Mouse (Mus musculus) myocyte (in vitro differentiated cells): ENCODE data around the gene Cant1. TPM values are rescaled to one million over a fixed set of nuclear protein-coding genes. Genes with fewer than 3 reads are reported as not detected.

ENCODE experiments used
- H3K27me3 ChIP-seq: one replicate; pipeline ENCODE4 v1.6.1; 2011; ENCODE audit not compliant: control insufficient read depth, insufficient read depth, insufficient read length
- H3K36me3 ChIP-seq: one replicate; pipeline ENCODE4 v1.6.1; 2011; ENCODE audit not compliant: control insufficient read depth, insufficient read depth
- H3K4me2 ChIP-seq: one replicate; pipeline ENCODE4 v1.6.1; 2011; ENCODE audit warnings: low read depth, control low read depth
- H3K4me3 ChIP-seq: one replicate; pipeline ENCODE4 v1.5.1; 2011; ENCODE audit warnings: mild to moderate bottlenecking, control low read depth, moderate library complexity
- H3K79me2 ChIP-seq: one replicate; pipeline ENCODE4 v1.6.1; 2011; ENCODE audit not compliant: control insufficient read depth, insufficient read depth
- H3ac ChIP-seq: one replicate; pipeline ENCODE4 v1.6.1; 2011; ENCODE audit not compliant: control insufficient read depth, insufficient read length
- CEBPB ChIP-seq: IDR thresholded peaks from 2 replicates; pipeline ENCODE4 v1.6.1; 2011; ENCODE audit warnings: mild to moderate bottlenecking, moderate library complexity; ENCODE audit not compliant: poor library complexity, insufficient read depth, severe bottlenecking
- E2F4 ChIP-seq: IDR thresholded peaks from one replicate; pipeline ENCODE4 v1.6.1; 2011; ENCODE audit warnings: mild to moderate bottlenecking, control low read depth, moderate library complexity; ENCODE audit not compliant: insufficient read depth
- MAX ChIP-seq: IDR thresholded peaks from one replicate; pipeline ENCODE4 v1.6.1; 2011; ENCODE audit warnings: low read depth, mild to moderate bottlenecking, control low read depth
- MYOD1 ChIP-seq, 3 experiments: IDR thresholded peaks; one replicate each; pipeline ENCODE4 v1.6.1; 2011; ENCODE audit warnings: control low read depth in 2 of 3, low read depth in 2 of 3, mild to moderate bottlenecking in 2 of 3, moderate library complexity in 1 of 3; ENCODE audit not compliant: insufficient read length in 2 of 3, control insufficient read depth in 1 of 3
- MYOG ChIP-seq, 3 experiments: IDR thresholded peaks; one replicate each; pipeline ENCODE4 v1.6.1; 2011; ENCODE audit warnings: control low read depth in 2 of 3, low read depth in 2 of 3, mild to moderate bottlenecking in 2 of 3; ENCODE audit not compliant: insufficient read length in 2 of 3, control insufficient read depth in 1 of 3, insufficient read depth in 1 of 3
- POLR2A ChIP-seq: IDR thresholded peaks from one replicate; pipeline ENCODE4 v1.6.1; 2011; ENCODE audit warnings: low read depth, mild to moderate bottlenecking, control low read depth, moderate library complexity; ENCODE audit not compliant: insufficient read length
- POLR2AphosphoS2 ChIP-seq: IDR thresholded peaks from one replicate; pipeline ENCODE4 v1.6.1; 2011; ENCODE audit warnings: low read depth, control low read depth; ENCODE audit not compliant: insufficient read length
- REST ChIP-seq: IDR thresholded peaks from one replicate; pipeline ENCODE4 v1.6.1; 2011; ENCODE audit warnings: mild to moderate bottlenecking, control low read depth, moderate library complexity; ENCODE audit not compliant: insufficient read depth, insufficient read length
- SRF ChIP-seq: IDR thresholded peaks from one replicate; pipeline ENCODE4 v1.6.1; 2011; ENCODE audit warnings: low read depth; ENCODE audit not compliant: control insufficient read depth, insufficient read length
- TCF12 ChIP-seq: IDR thresholded peaks from one replicate; pipeline ENCODE4 v1.6.1; 2011; ENCODE audit warnings: mild to moderate bottlenecking, control low read depth; ENCODE audit not compliant: poor library complexity, insufficient read depth, severe bottlenecking
- TCF3 ChIP-seq: IDR thresholded peaks from one replicate; pipeline ENCODE4 v1.6.1; 2011; ENCODE audit warnings: low read depth, control low read depth; ENCODE audit not compliant: insufficient read length
- USF1 ChIP-seq: IDR thresholded peaks from one replicate; pipeline ENCODE4 v1.6.1; 2011; ENCODE audit warnings: low read depth, mild to moderate bottlenecking, control low read depth, moderate library complexity
- polyA plus RNA-seq: library from polyadenylated mRNA; unstranded; fragments of >200 nt; fragmentation: generic; extraction: Trizol; gene quantifications from one replicate; pipeline ENCODE4 v1.2.1, GENCODE M21; 2012; ENCODE audit warnings: missing spikeins

Cant1 gene
- polyA plus RNA-seq, 1 experiment = 33.7 TPM

- Histone ChIP-seq H3K27me3 (no peaks in the 10 kb centered on the region), H3K4me2 (peak overlapping the region; percentile 60), H3K79me2 (no peaks in the 10 kb centered on the region), H3ac (no peak overlapping the region), H3K4me3 (no peak overlapping the region), H3K36me3 (no peaks in the 10 kb centered on the region)
- TF ChIP-seq MYOG (IDR thresholded peaks at IDR 0.05; ENCODE audit: control insufficient read depth in 1 of 3, insufficient read depth in 1 of 3, insufficient read length in 2 of 3, low read depth in 2 of 3) = no peak
- no peak for TF ChIP-seq POLR2A
These were observed 11.5 kb upstream of the Cant1 start for GRCm38 (mm10) chr11:118430291-118430885.

GRCm38 (mm10) chr11:118428944-118429709 is 10.2 kb upstream of the Cant1 start:
- Histone ChIP-seq H3K4me3 (no peak overlapping the region), H3K79me2 (no peaks in the 10 kb centered on the region), H3K36me3 (no peaks in the 10 kb centered on the region), H3ac (no peak overlapping the region), H3K4me2 (peak overlapping the region; percentile 60), H3K27me3 (no peaks in the 10 kb centered on the region)
- no peak for TF ChIP-seq MYOD1 (IDR thresholded peaks at IDR 0.05; ENCODE audit: control insufficient read depth in 1 of 3, insufficient read length in 2 of 3, low read depth in 2 of 3)
- no peak for TF ChIP-seq SRF
- TF ChIP-seq USF1 = no peak
- no peak for TF ChIP-seq POLR2AphosphoS2
- TF ChIP-seq TCF12 = no peak
- no peak for TF ChIP-seq REST

- H3K36me3 ChIP-seq = no peaks in the 10 kb centered on the region
- TF ChIP-seq MYOG (IDR thresholded peaks at IDR 0.05; ENCODE audit: control insufficient read depth in 1 of 3, insufficient read depth in 1 of 3, insufficient read length in 2 of 3, low read depth in 2 of 3) (no peak), SRF (no peak), USF1 (no peak), POLR2A (no peak)
- H3K4me3 ChIP-seq = no peak overlapping the region
- peak overlapping the region; percentile 60 for H3K4me2 ChIP-seq
- no peaks in the 10 kb centered on the region for H3K27me3 ChIP-seq
- no peaks in the 10 kb centered on the region for H3K79me2 ChIP-seq
- no peak overlapping the region for H3ac ChIP-seq
These were observed 9.6 kb upstream of the Cant1 start for GRCm38 (mm10) chr11:118428460-118428868.

- H3K27me3 ChIP-seq = no peaks in the 10 kb centered on the region
- H3K79me2 ChIP-seq = no peaks in the 10 kb centered on the region
- no peaks in the 10 kb centered on the region for H3K36me3 ChIP-seq
- TF ChIP-seq CEBPB (no peak), E2F4 (no peak), POLR2AphosphoS2 (no peak), POLR2A (no peak), REST (no peak), TCF12 (no peak), MYOG (IDR thresholded peaks at IDR 0.05; ENCODE audit: control insufficient read depth in 1 of 3, insufficient read depth in 1 of 3, insufficient read length in 2 of 3, low read depth in 2 of 3) (no peak), MYOD1 (IDR thresholded peaks at IDR 0.05; ENCODE audit: control insufficient read depth in 1 of 3, insufficient read length in 2 of 3, low read depth in 2 of 3) (no peak), TCF3 (no peak), USF1 (no peak), SRF (no peak)
- H3K4me3 ChIP-seq = no peak within 1 kb of the TSS
- no peak within 1 kb of the TSS for H3ac ChIP-seq
- peak within 1 kb of the TSS; percentile 60 for H3K4me2 ChIP-seq
These were observed 9.1 kb upstream of the Cant1 start, which contains the start of gene C1qtnf1 for GRCm38 (mm10) chr11:118427986-118428385. Gene C1qtnf1 (plus strand): TSS chr11:118428203.

GRCm38 (mm10) chr11:118427266-118427779 is 8.4 kb upstream of the Cant1 start:
- Histone ChIP-seq H3K4me3 (no peak overlapping the region), H3K36me3 (no peaks in the 10 kb centered on the region), H3K4me2 (peak overlapping the region; percentile 60), H3K27me3 (no peaks in the 10 kb centered on the region), H3ac (no peak overlapping the region), H3K79me2 (no peaks in the 10 kb centered on the region)
- TF ChIP-seq CEBPB = no peak
- no peak for TF ChIP-seq MAX
- no peak for TF ChIP-seq TCF3
- no peak for TF ChIP-seq MYOG (IDR thresholded peaks at IDR 0.05; ENCODE audit: control insufficient read depth in 1 of 3, insufficient read depth in 1 of 3, insufficient read length in 2 of 3, low read depth in 2 of 3)
- no peak for TF ChIP-seq POLR2AphosphoS2
- TF ChIP-seq REST = no peak
- TF ChIP-seq MYOD1 (IDR thresholded peaks at IDR 0.05; ENCODE audit: control insufficient read depth in 1 of 3, insufficient read length in 2 of 3, low read depth in 2 of 3) = no peak
- no peak for TF ChIP-seq TCF12
